Mouse (Mus musculus) forebrain, postnatal 0 days (tissue): ENCODE results near the gene Ncoa1. TPM values are rescaled to one million over a fixed set of nuclear protein-coding genes. Genes with fewer than 3 reads are reported as not detected.

Experiments
- ATAC-seq: fragments of 200-750 bp; cut with Nextera tagmentation; 2 replicates; pipeline ENCODE4 v1.8.0; 2017; ENCODE audit warnings: mild to moderate bottlenecking, moderate library complexity
- DNase-seq: peaks from one replicate; pipeline ENCODE4 v3.0.0-alpha.2; 2015
- H3K27ac ChIP-seq: fragments of 300-500 bp; sonication (generic); 2 replicates; pipeline ENCODE4 v1.5.1; 2014; ENCODE audit warnings: low read depth, mild to moderate bottlenecking, antibody characterized with exemption, low read length, moderate library complexity, mixed read lengths
- H3K27me3 ChIP-seq: fragments of 300-500 bp; sonication (generic); 2 replicates; pipeline ENCODE4 v1.6.1; 2014; ENCODE audit warnings: mild to moderate bottlenecking, low read length, mixed read lengths; ENCODE audit not compliant: insufficient read depth
- H3K36me3 ChIP-seq: fragments of 300-500 bp; sonication (generic); 2 replicates; pipeline ENCODE4 v1.6.1; 2014; ENCODE audit warnings: mild to moderate bottlenecking, moderate library complexity; ENCODE audit not compliant: insufficient read depth
- H3K4me1 ChIP-seq: fragments of 300-500 bp; sonication (generic); 2 replicates; pipeline ENCODE4 v1.6.1; 2014; ENCODE audit warnings: antibody characterized with exemption; ENCODE audit not compliant: insufficient read depth
- H3K4me2 ChIP-seq: fragments of 300-500 bp; sonication (generic); 2 replicates; pipeline ENCODE4 v1.6.1; 2014; ENCODE audit warnings: low read depth, mild to moderate bottlenecking, moderate library complexity
- H3K4me3 ChIP-seq: fragments of 300-500 bp; sonication (generic); 2 replicates; pipeline ENCODE4 v1.5.1; 2014; ENCODE audit warnings: low read depth, low read length, mixed read lengths
- H3K9ac ChIP-seq: fragments of 300-500 bp; sonication (generic); 2 replicates; pipeline ENCODE4 v1.6.1; 2014; ENCODE audit warnings: mild to moderate bottlenecking
- H3K9me3 ChIP-seq: fragments of 300-500 bp; sonication (generic); 2 replicates; pipeline ENCODE4 v1.6.1; 2016; ENCODE audit warnings: low read length
- CTCF ChIP-seq: sonication (generic); IDR thresholded peaks from 2 replicates; pipeline ENCODE4 v1.5.1; 2016; ENCODE audit warnings: antibody characterized with exemption, control low read depth, low read depth
- WGBS: fragments of 180-500 bp; shearing (Covaris S2); extraction: QIAGEN DNeasy Blood & Tissue Kit; methylation state at CpG from one replicate; pipeline ENCODE4 v1.1.7; 2014; 5-methylcytosine and 5-hydroxymethylcytosine counted together
- polyA plus RNA-seq: library from polyadenylated mRNA; unstranded; fragments of >200 nt; fragmentation: Nextera tagmentation; extraction: Ambion mirVana; gene quantifications from 2 replicates; pipeline ENCODE4 v1.2.1, GENCODE M21; 2015
- total RNA-seq: library from RNA; depleted of rRNA; stranded (reverse); fragments of >200 nt; gene quantifications from 2 replicates; pipeline ENCODE4 v1.2.3, GENCODE M21; 2014

Gene Ncoa1
- total and polyA plus RNA-seq, 2 experiments from 2014 or later = 20.2 to 46.1 TPM

GRCm38 (mm10) chr12:4386077-4386719 is 90.8 kb downstream of the Ncoa1 start:
- no peaks in the 10 kb centered on the region for H3K27me3 ChIP-seq
- H3K4me2 ChIP-seq = no peak overlapping the region
- no peaks in the 10 kb centered on the region for H3K4me1 ChIP-seq
- no peak overlapping the region for H3K4me3 ChIP-seq
- DNase-seq (no peak), ATAC-seq (peak; percentile 29; the same call in 1 of the 2 replicates)
- no peaks in the 10 kb centered on the region for H3K36me3 ChIP-seq
- TF ChIP-seq CTCF = no peak
- 84% methylated on average over 3 of the region's 3 CpGs for WGBS
- H3K27ac ChIP-seq = no peak overlapping the region
- H3K9ac ChIP-seq = no peak overlapping the region
- H3K9me3 ChIP-seq = no peaks in the 10 kb centered on the region

GRCm38 (mm10) chr12:4383061-4383460 is 93.9 kb downstream of the Ncoa1 start:
- H3K27ac ChIP-seq = no peak overlapping the region
- no peak overlapping the region for H3K4me2 ChIP-seq
- H3K4me3 ChIP-seq = no peak overlapping the region
- H3K4me1 ChIP-seq = no peaks in the 10 kb centered on the region
- no peak for TF ChIP-seq CTCF
- ATAC-seq (no peak), DNase-seq (no peak)
- H3K9me3 ChIP-seq = no peaks in the 10 kb centered on the region
- no peaks in the 10 kb centered on the region for H3K36me3 ChIP-seq
- WGBS = 92% methylated on average over 3 of the region's 3 CpGs
- H3K27me3 ChIP-seq = no peaks in the 10 kb centered on the region
- no peak overlapping the region for H3K9ac ChIP-seq

GRCm38 (mm10) chr12:4379298-4379957 is 97.6 kb downstream of the Ncoa1 start:
- no peak overlapping the region for H3K27ac ChIP-seq
- no peaks in the 10 kb centered on the region for H3K9me3 ChIP-seq
- H3K9ac ChIP-seq = no peak overlapping the region
- no peak for ATAC-seq
- H3K27me3 ChIP-seq = no peaks in the 10 kb centered on the region
- DNase-seq = no peak
- H3K4me2 ChIP-seq = no peak overlapping the region
- 61% methylated on average over 7 of the region's 7 CpGs for WGBS
- H3K4me1 ChIP-seq = peaks cover 10% of the 10 kb centered on the region
- no peak overlapping the region for H3K4me3 ChIP-seq
- TF ChIP-seq CTCF = no peak
- H3K36me3 ChIP-seq = no peaks in the 10 kb centered on the region

DNA sequence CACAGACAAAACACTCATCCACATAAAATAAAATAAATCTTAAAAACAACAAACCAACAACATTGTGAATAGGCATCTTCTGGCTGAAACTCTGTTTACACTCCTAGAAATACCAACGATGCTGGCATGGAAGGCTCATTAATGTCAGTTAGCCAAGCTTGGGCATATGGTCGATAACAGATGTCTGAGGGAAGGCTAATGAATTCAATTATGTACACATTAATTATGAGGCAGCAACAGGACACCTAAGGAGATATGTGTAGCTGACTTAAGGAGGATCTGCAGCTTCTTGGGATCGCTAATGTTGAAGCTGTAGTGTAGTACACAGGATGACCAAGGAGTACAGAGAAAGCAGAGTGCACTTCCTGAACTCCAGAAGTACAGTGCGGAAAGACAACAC is 100.5 kb downstream of the Ncoa1 start:
- H3K27ac ChIP-seq = no peak overlapping the region
- DNase-seq (peak; percentile 50), ATAC-seq (no peak)
- H3K27me3 ChIP-seq = no peaks in the 10 kb centered on the region
- no peak overlapping the region for H3K4me2 ChIP-seq
- WGBS = 48% methylated on average over 4 of the region's 4 CpGs
- H3K4me3 ChIP-seq = no peak overlapping the region
- no peak overlapping the region for H3K9ac ChIP-seq
- H3K4me1 ChIP-seq = peaks cover 13% of the 10 kb centered on the region
- H3K9me3 ChIP-seq = no peaks in the 10 kb centered on the region
- no peak for TF ChIP-seq CTCF
- H3K36me3 ChIP-seq = no peaks in the 10 kb centered on the region

GRCm38 (mm10) chr12:4374816-4375493 is 102.0 kb downstream of the Ncoa1 start:
- DNase-seq = no peak
- no peak for TF ChIP-seq CTCF

DNA sequence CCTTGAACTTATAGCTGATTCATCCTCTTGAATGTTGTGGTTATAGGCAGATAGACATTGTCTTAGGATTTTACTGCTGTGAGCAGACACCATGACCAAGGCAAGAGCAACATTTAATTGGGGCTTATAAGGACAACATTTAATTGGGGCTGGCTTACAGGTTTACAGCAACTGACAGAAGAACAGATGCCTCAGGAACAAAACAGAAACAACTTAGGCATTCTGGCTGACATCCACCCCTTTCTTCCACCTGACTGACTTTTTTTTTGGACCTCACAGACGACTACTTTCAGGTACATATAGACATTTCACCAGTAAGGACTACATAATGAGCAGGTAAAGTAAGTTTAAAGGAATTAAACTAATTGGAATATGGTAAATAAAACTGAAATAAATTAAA is 105.6 kb downstream of the Ncoa1 start:
- ATAC-seq (no peak), DNase-seq (no peak)
- Histone ChIP-seq H3K27ac (no peak overlapping the region), H3K4me3 (no peak overlapping the region), H3K9me3 (no peaks in the 10 kb centered on the region), H3K4me2 (no peak overlapping the region), H3K27me3 (no peaks in the 10 kb centered on the region), H3K4me1 (peaks cover 13% of the 10 kb centered on the region), H3K36me3 (no peaks in the 10 kb centered on the region), H3K9ac (no peak overlapping the region)
- no peak for TF ChIP-seq CTCF
- WGBS = 26% methylated on average over 1 of the region's 1 CpGs

More at GRCm38 (mm10) chr12:4374816-4375493, 102.0 kb downstream of the Ncoa1 start:
- peak; percentile 72; the same call in 1 of the 2 replicates for ATAC-seq
- Histone ChIP-seq H3K4me1 (peaks cover 13% of the 10 kb centered on the region), H3K9ac (no peak overlapping the region), H3K36me3 (no peaks in the 10 kb centered on the region), H3K27me3 (no peaks in the 10 kb centered on the region), H3K27ac (0 out of 2 replicates have a peak overlapping the region, but pooled peaks have one; percentile 50), H3K4me2 (no peak overlapping the region), H3K4me3 (no peak overlapping the region), H3K9me3 (no peaks in the 10 kb centered on the region)
- 24% methylated on average over 6 of the region's 6 CpGs for WGBS

GRCm38 (mm10) chr12:4365951-4366350 is 111.0 kb downstream of the Ncoa1 start:
- 95% methylated on average over 1 of the region's 1 CpGs for WGBS
- no peak for TF ChIP-seq CTCF
- Histone ChIP-seq H3K4me2 (no peak overlapping the region), H3K4me1 (no peaks in the 10 kb centered on the region), H3K9me3 (no peaks in the 10 kb centered on the region), H3K27me3 (no peaks in the 10 kb centered on the region), H3K36me3 (no peaks in the 10 kb centered on the region), H3K4me3 (no peak overlapping the region), H3K27ac (no peak overlapping the region), H3K9ac (no peak overlapping the region)
- ATAC-seq (no peak), DNase-seq (no peak)
